Mouse (Mus musculus) liver, embryonic 14.5 days (tissue): ENCODE results near the gene Art1. TPM values are rescaled to one million over a fixed set of nuclear protein-coding genes. Genes with fewer than 3 reads are reported as not detected.

ENCODE experiments used
- ATAC-seq: fragments of 200-750 bp; cut with Nextera tagmentation; 2 replicates; pipeline ENCODE4 v1.8.0; 2017; ENCODE audit warnings: moderate number of reproducible peaks, mild to moderate bottlenecking, moderate library complexity; ENCODE audit not compliant: insufficient read depth
- DNase-seq, 3 experiments: peaks; one replicate each; pipeline ENCODE4 v3.0.0-alpha.2; 2012 to 2013; ENCODE audit warnings: low read depth in 3 of 3, low spot score in 3 of 3
- H3K27ac ChIP-seq: fragments of 300-500 bp; sonication (generic); 2 replicates; pipeline ENCODE4 v1.5.1; 2014; ENCODE audit warnings: moderate library complexity, mild to moderate bottlenecking, control low read depth, inconsistent platforms
- H3K27me3 ChIP-seq: fragments of 300-500 bp; sonication (generic); 2 replicates; pipeline ENCODE4 v1.6.1; 2014; ENCODE audit warnings: mild to moderate bottlenecking, low read length, moderate library complexity; ENCODE audit not compliant: control insufficient read depth, insufficient read depth
- H3K36me3 ChIP-seq: fragments of 300-500 bp; sonication (generic); replicated peaks from 2 replicates; pipeline ENCODE4 v1.6.1; 2014; ENCODE audit warnings: low read depth; ENCODE audit not compliant: control insufficient read depth, insufficient read depth
- H3K4me1 ChIP-seq, 2 experiments: fragments of 200-500 bp in 1 of 2; fragments of 300-500 bp in 1 of 2; sonication (generic) in 1 of 2; replicated peaks; 2 replicates each; pipeline ENCODE4 v1.6.1; 2012 to 2014; ENCODE audit warnings: antibody characterized with exemption in 1 of 2, inconsistent platforms in 1 of 2, low read length in 1 of 2; ENCODE audit not compliant: control insufficient read depth in 2 of 2, insufficient read depth in 2 of 2
- H3K4me2 ChIP-seq: fragments of 300-500 bp; sonication (generic); 2 replicates; pipeline ENCODE4 v1.6.1; 2014; ENCODE audit warnings: low read depth, mild to moderate bottlenecking, control low read depth, moderate library complexity
- H3K4me3 ChIP-seq, 2 experiments: fragments of 200-500 bp in 1 of 2; fragments of 300-500 bp in 1 of 2; sonication (generic) in 1 of 2; 2 replicates each; pipeline ENCODE4 v1.5.1; 2012 to 2014; ENCODE audit warnings: low read depth in 2 of 2, low read length in 2 of 2, mild to moderate bottlenecking in 2 of 2, control low read depth in 1 of 2, inconsistent platforms in 1 of 2, moderate library complexity in 1 of 2; ENCODE audit not compliant: insufficient read depth in 1 of 2
- H3K9ac ChIP-seq: fragments of 300-500 bp; sonication (generic); replicated peaks from 2 replicates; pipeline ENCODE4 v1.6.1; 2014; ENCODE audit warnings: mild to moderate bottlenecking, control low read depth, moderate library complexity
- H3K9me3 ChIP-seq: fragments of 300-500 bp; sonication (generic); 2 replicates; pipeline ENCODE4 v1.6.1; 2016; ENCODE audit warnings: low read length, mixed read lengths; ENCODE audit not compliant: control insufficient read depth
- CTCF ChIP-seq: IDR thresholded peaks from 2 replicates; pipeline ENCODE4 v1.5.1; 2016; ENCODE audit warnings: antibody characterized with exemption, low read depth, control low read depth
- EP300 ChIP-seq: IDR thresholded peaks from 2 replicates; pipeline ENCODE4 v1.6.1; 2016; ENCODE audit warnings: antibody characterized with exemption, low read depth
- WGBS: fragments of 180-500 bp; shearing (Covaris S2); extraction: QIAGEN DNeasy Blood & Tissue Kit; methylation state at CpG from one replicate; pipeline ENCODE4 v1.1.7; 2014; ENCODE audit not compliant: insufficient replicate concordance; 5-methylcytosine and 5-hydroxymethylcytosine counted together
- polyA plus RNA-seq, 2 experiments: library from polyadenylated mRNA; depleted of rRNA in 1 of 2; stranded (reverse) in 1 of 2; unstranded in 1 of 2; fragments of >200 nt; fragmentation: Nextera tagmentation in 1 of 2; extraction: Ambion mirVana in 1 of 2; gene quantifications; 2 replicates each; pipeline versions ENCODE4 v1.2.1 to v1.2.3; 2012 to 2014

Gene Art1
- polyA plus RNA-seq, 2 experiments, result 0.04 TPM; not detected in 1

- peaks cover 2 to 15% of the 10 kb centered on the region in 2 experiments for H3K4me1 ChIP-seq
- WGBS, result 18% methylated on average over 23 of the region's 23 CpGs
- DNase-seq (no peak), ATAC-seq (no peak)
- no peak overlapping the region for H3K27ac ChIP-seq
- H3K36me3 ChIP-seq, result no peaks in the 10 kb centered on the region
- peak overlapping the region; percentile 52 for H3K4me2 ChIP-seq
- TF ChIP-seq CTCF (0 out of 2 replicates have a peak, but pooled peaks have one; percentile 28), EP300 (no peak)
- no peaks in the 10 kb centered on the region for H3K27me3 ChIP-seq
- H3K9me3 ChIP-seq, result no peaks in the 10 kb centered on the region
- peak overlapping the region in 1 of 2 experiments; percentile 23; a peak in 2 of 4 replicates for H3K4me3 ChIP-seq
- H3K9ac ChIP-seq, result no peak overlapping the region
Measured at GRCm38 (mm10) chr7:102106700-102107141, 5.2 kb downstream of the Art1 start.

- Histone ChIP-seq H3K36me3 (no peaks in the 10 kb centered on the region), H3K4me2 (no peak overlapping the region), H3K27ac (no peak overlapping the region), H3K9me3 (no peaks in the 10 kb centered on the region), H3K27me3 (no peaks in the 10 kb centered on the region), H3K4me3 (no peak overlapping the region), H3K4me1 (peaks cover under 1 to 6% of the 10 kb centered on the region in 2 experiments), H3K9ac (no peak overlapping the region)
- WGBS, result 60% methylated on average over 1 of the region's 1 CpGs
- DNase-seq (no peak), ATAC-seq (no peak)
- TF ChIP-seq EP300 (no peak), CTCF (no peak)
Measured at GRCm38 (mm10) chr7:102108206-102108605, 6.7 kb downstream of the Art1 start.

GRCm38 (mm10) chr7:102109171-102109570, 7.6 kb downstream of the Art1 start, which contains the start of gene Art5:
Gene Art5 (minus strand): TSS chr7:102109489.
- 67% methylated on average over 7 of the region's 7 CpGs for WGBS
- Histone ChIP-seq H3K4me1 (peaks cover 0 to under 1% of the 10 kb centered on the region in 2 experiments; a peak in 2 of 4 replicates), H3K4me2 (no peak within 1 kb of the TSS), H3K27me3 (no peaks in the 10 kb centered on the region), H3K9me3 (no peaks in the 10 kb centered on the region), H3K36me3 (no peaks in the 10 kb centered on the region), H3K27ac (no peak within 1 kb of the TSS), H3K4me3 (no peak within 1 kb of the TSS), H3K9ac (no peak within 1 kb of the TSS)
- no peak for DNase-seq
- ATAC-seq, result no peak
- TF ChIP-seq CTCF, result no peak
- no peak for TF ChIP-seq EP300

- Histone ChIP-seq H3K36me3 (no peaks in the 10 kb centered on the region), H3K4me2 (no peak overlapping the region), H3K9ac (no peak overlapping the region), H3K27ac (no peak overlapping the region), H3K27me3 (no peaks in the 10 kb centered on the region), H3K9me3 (no peaks in the 10 kb centered on the region), H3K4me1 (no peaks in the 10 kb centered on the region), H3K4me3 (no peak overlapping the region)
- ATAC-seq (no peak), DNase-seq (no peak)
- 46% methylated on average over 4 of the region's 4 CpGs for WGBS
- TF ChIP-seq CTCF, result no peak
- no peak for TF ChIP-seq EP300
Measured at GRCm38 (mm10) chr7:102109746-102110145, 8.2 kb downstream of the Art1 start.

GRCm38 (mm10) chr7:102113151-102113729, 11.7 kb downstream of the Art1 start:
- H3K9me3 ChIP-seq, result no peaks in the 10 kb centered on the region
- 70% methylated on average over 45 of the region's 45 CpGs for WGBS
- H3K4me2 ChIP-seq, result no peak overlapping the region
- H3K4me3 ChIP-seq, result no peak overlapping the region
- no peaks in the 10 kb centered on the region for H3K36me3 ChIP-seq
- ATAC-seq, result no peak
- H3K9ac ChIP-seq, result no peak overlapping the region
- H3K27ac ChIP-seq, result no peak overlapping the region
- no peaks in the 10 kb centered on the region for H3K27me3 ChIP-seq
- H3K4me1 ChIP-seq, result no peaks in the 10 kb centered on the region
- no peak for TF ChIP-seq CTCF
- no peak for TF ChIP-seq EP300
- no peak for DNase-seq
